Mouse (Mus musculus) erythroblast, embryonic 14.5 days (primary cell): Measurements from ENCODE around the gene Rhbdl1.

Experiments
- GATA1 ChIP-seq: IDR thresholded peaks from 2 replicates; pipeline ENCODE4 v1.6.1; 2012; ENCODE audit warnings: low read length, inconsistent platforms, mixed read lengths
- TAL1 ChIP-seq: IDR thresholded peaks from 3 replicates; pipeline ENCODE4 v1.6.1; 2012; ENCODE audit warnings: low read length, inconsistent platforms, mixed read lengths

GRCm38 (mm10) chr17:25842509-25842908, 5.4 kb upstream of the Rhbdl1 start:
- no peak for TF ChIP-seq TAL1
- no peak for TF ChIP-seq GATA1
